Mouse (Mus musculus) stomach, embryonic 15.5 days (tissue): ENCODE data around the gene Cdh4. TPM values are rescaled to one million over a fixed set of nuclear protein-coding genes. Genes with fewer than 3 reads are reported as not detected.

Experiments used
- ATAC-seq: fragments of 200-750 bp; cut with Nextera tagmentation; 2 replicates; pipeline ENCODE4 v1.8.0; 2017; ENCODE audit warnings: low read depth, moderate number of reproducible peaks, moderate TSS enrichment; ENCODE audit not compliant: insufficient read depth, low FRiP score
- H3K27ac ChIP-seq: fragments of 300-500 bp; sonication (generic); 2 replicates; pipeline ENCODE4 v1.5.1; 2015; ENCODE audit warnings: mild to moderate bottlenecking, inconsistent platforms
- H3K27me3 ChIP-seq: fragments of 300-500 bp; sonication (generic); replicated peaks from 2 replicates; pipeline ENCODE4 v1.6.1; 2015; ENCODE audit warnings: inconsistent platforms
- H3K36me3 ChIP-seq: fragments of 300-500 bp; sonication (generic); 2 replicates; pipeline ENCODE4 v1.6.1; 2015; ENCODE audit warnings: inconsistent platforms
- H3K4me1 ChIP-seq: fragments of 300-500 bp; sonication (generic); 2 replicates; pipeline ENCODE4 v1.6.1; 2015; ENCODE audit warnings: inconsistent platforms
- H3K4me2 ChIP-seq: fragments of 300-500 bp; sonication (generic); 2 replicates; pipeline ENCODE4 v1.6.1; 2015; ENCODE audit warnings: mild to moderate bottlenecking, inconsistent platforms
- H3K4me3 ChIP-seq: fragments of 300-500 bp; sonication (generic); replicated peaks from 2 replicates; pipeline ENCODE4 v1.5.1; 2015; ENCODE audit warnings: inconsistent platforms
- H3K9ac ChIP-seq: fragments of 300-500 bp; sonication (generic); 2 replicates; pipeline ENCODE4 v1.6.1; 2015; ENCODE audit warnings: inconsistent platforms
- H3K9me3 ChIP-seq: fragments of 300-500 bp; sonication (generic); 2 replicates; pipeline ENCODE4 v1.6.1; 2016; ENCODE audit warnings: inconsistent platforms
- WGBS: fragments of 180-500 bp; shearing (Covaris S2); methylation state at CpG from one replicate; pipeline ENCODE4 v1.1.7; 2015; 5-methylcytosine and 5-hydroxymethylcytosine counted together
- polyA plus RNA-seq: library from polyadenylated mRNA; unstranded; fragments of >200 nt; fragmentation: Nextera tagmentation; extraction: Ambion mirVana; gene quantifications from 2 replicates; pipeline ENCODE4 v1.2.1, GENCODE M21; 2015

Gene Cdh4
- polyA plus RNA-seq, 1 experiment from 2014 or later, result 3.6 TPM

DNA sequence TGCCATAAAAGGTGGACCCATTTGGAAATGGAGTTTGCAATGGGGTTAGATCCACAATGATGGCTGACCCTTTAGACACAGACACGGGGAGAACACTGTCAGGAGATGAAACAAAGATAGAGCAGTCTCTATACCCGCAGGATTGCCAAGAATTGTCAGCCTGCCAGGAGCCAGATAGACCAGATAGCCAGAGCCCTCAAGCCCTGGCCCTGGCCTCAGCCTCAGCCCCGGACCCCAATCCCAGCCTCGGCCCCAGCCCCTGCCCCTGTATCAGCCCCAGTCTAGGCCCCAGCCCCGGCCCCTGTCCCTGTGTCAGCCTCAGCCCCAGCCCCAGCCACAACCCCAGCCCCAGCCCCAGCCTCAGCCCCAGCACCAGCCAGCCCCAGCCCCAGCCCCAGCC, 345.6 kb downstream of the Cdh4 start:
- Histone ChIP-seq H3K4me1 (no peaks in the 10 kb centered on the region), H3K9me3 (no peaks in the 10 kb centered on the region), H3K4me2 (no peak overlapping the region), H3K27me3 (no peaks in the 10 kb centered on the region), H3K9ac (no peak overlapping the region), H3K27ac (no peak overlapping the region), H3K36me3 (no peaks in the 10 kb centered on the region), H3K4me3 (no peak overlapping the region)
- WGBS, result 77% methylated on average over 5 of the region's 5 CpGs
- no peak for ATAC-seq

DNA sequence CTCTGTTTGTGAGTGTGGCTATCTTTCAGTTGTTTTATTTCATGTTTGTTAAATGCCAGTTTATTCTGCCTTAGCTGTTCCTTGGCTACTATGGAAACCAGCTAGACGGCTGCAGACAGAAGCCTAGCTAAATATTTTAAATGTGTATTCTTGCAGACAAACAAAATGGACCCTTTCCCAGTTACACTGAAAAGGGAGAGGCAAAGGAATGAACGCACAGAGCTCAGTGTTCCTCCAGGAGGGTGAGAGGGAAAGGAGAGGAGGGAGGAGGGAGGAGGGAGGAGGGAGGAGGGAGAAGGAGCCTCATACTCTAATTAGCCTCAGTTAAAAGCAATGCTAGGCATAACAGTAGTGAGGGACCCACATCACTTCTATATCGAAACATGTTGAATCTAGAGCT, 348.5 kb downstream of the Cdh4 start:
- Histone ChIP-seq H3K27ac (no peak overlapping the region), H3K27me3 (no peaks in the 10 kb centered on the region), H3K9ac (no peak overlapping the region), H3K4me3 (no peak overlapping the region), H3K4me2 (no peak overlapping the region), H3K9me3 (no peaks in the 10 kb centered on the region), H3K36me3 (no peaks in the 10 kb centered on the region), H3K4me1 (no peaks in the 10 kb centered on the region)
- no peak for ATAC-seq
- 52% methylated on average over 3 of the region's 3 CpGs for WGBS

DNA sequence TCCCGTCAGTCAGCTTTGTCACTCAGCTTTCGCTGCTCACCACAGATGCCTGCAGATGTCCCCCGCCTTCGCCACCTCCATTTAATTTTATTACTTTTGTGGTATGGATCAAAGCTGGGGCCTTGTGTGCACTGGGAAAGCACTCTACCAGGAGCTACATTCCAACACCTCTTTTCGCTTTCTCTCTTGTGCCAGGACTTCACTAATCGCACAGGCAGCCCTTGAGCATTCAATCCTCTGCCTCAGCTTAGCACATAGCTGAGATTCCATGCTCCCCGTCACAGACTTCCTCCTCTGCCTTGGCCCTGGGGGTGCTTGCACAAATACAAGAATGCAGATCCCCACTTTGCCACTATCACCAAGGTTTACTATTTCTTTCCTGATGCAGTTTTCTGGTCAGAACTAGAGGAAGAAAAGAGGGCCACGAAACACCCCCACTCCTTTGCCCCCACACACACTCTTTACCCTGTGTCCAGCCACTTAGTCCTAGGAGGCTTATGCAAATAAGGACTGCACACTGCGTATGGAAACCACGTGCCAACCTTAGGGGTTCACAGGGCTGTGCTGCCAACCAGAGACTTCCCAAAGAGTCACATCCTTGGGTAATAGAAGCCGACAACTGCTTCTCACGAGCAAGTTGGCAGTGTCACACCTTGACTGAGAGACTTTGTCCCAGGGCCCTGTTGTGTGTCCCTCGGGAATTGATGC, 350.3 kb downstream of the Cdh4 start:
- H3K4me2 ChIP-seq, result no peak overlapping the region
- no peaks in the 10 kb centered on the region for H3K4me1 ChIP-seq
- no peak overlapping the region for H3K4me3 ChIP-seq
- ATAC-seq, result no peak
- no peaks in the 10 kb centered on the region for H3K27me3 ChIP-seq
- no peaks in the 10 kb centered on the region for H3K9me3 ChIP-seq
- no peak overlapping the region for H3K27ac ChIP-seq
- no peaks in the 10 kb centered on the region for H3K36me3 ChIP-seq
- no peak overlapping the region for H3K9ac ChIP-seq
- 54% methylated on average over 13 of the region's 13 CpGs for WGBS

DNA sequence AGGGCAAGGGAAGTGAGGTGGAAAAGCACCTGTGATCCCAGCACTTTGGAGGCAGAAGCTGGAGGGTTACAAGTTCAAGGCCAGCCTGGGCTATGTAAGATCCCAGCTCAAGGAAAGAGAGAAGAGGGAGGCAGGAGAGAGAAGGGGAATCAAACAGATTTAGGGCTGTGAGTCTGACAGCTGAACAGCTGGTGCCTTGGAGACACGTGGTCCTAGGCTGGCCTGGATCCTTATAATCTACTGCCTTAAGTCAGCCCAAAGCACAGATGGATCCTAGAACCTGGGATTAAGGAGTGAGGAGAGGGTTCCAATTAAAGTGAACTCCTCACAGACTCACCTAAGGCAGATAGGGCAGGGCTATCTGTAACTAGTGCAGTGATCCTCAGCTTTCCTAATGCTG, 352.1 kb downstream of the Cdh4 start:
- Histone ChIP-seq H3K4me1 (no peaks in the 10 kb centered on the region), H3K36me3 (no peaks in the 10 kb centered on the region), H3K9ac (no peak overlapping the region), H3K9me3 (no peaks in the 10 kb centered on the region), H3K27me3 (no peaks in the 10 kb centered on the region), H3K27ac (no peak overlapping the region), H3K4me2 (no peak overlapping the region), H3K4me3 (no peak overlapping the region)
- WGBS, result 46% methylated on average over 1 of the region's 1 CpGs
- ATAC-seq, result no peak

DNA sequence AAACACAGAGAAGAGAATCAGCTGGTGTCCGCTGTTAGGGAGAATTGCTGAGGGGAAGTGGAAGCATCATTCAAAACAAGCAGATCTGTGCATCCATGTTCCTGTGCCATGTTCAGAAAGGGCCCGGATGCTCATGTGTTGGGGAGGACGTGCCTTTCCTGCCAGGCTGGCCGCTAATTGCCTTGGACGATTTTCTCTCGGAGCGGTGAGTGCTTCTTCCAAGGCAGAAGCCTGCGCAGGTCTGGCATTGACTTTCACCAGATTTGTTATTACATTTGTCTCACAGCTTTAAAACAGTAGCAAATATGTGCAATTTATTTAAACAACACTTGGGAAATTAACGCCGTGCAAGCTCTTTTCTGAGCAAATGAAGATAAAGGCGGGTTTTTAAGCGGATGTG, 353.2 kb downstream of the Cdh4 start:
- H3K27me3 ChIP-seq, result no peaks in the 10 kb centered on the region
- no peak for ATAC-seq
- no peaks in the 10 kb centered on the region for H3K9me3 ChIP-seq
- H3K4me3 ChIP-seq, result no peak overlapping the region
- WGBS, result 66% methylated on average over 12 of the region's 12 CpGs
- no peaks in the 10 kb centered on the region for H3K36me3 ChIP-seq
- H3K9ac ChIP-seq, result no peak overlapping the region
- H3K4me1 ChIP-seq, result 0 out of 2 replicates have a peak, but pooled peaks cover 3% of the 10 kb centered on the region
- H3K4me2 ChIP-seq, result no peak overlapping the region
- H3K27ac ChIP-seq, result no peak overlapping the region

- no peaks in the 10 kb centered on the region for H3K27me3 ChIP-seq
- 77% methylated on average over 19 of the region's 19 CpGs for WGBS
These were observed 357.8 kb downstream of the Cdh4 start for GRCm38 (mm10) chr2:179799906-179800532.

GRCm38 (mm10) chr2:179801042-179801441, 358.8 kb downstream of the Cdh4 start:
- Histone ChIP-seq H3K4me2 (no peak overlapping the region), H3K9me3 (no peaks in the 10 kb centered on the region), H3K27me3 (no peaks in the 10 kb centered on the region), H3K9ac (no peak overlapping the region), H3K36me3 (no peaks in the 10 kb centered on the region), H3K4me3 (no peak overlapping the region), H3K4me1 (0 out of 2 replicates have a peak, but pooled peaks cover 3% of the 10 kb centered on the region), H3K27ac (no peak overlapping the region)
- no peak for ATAC-seq
- WGBS, result 82% methylated on average over 7 of the region's 7 CpGs

More at GRCm38 (mm10) chr2:179799906-179800532, 357.8 kb downstream of the Cdh4 start:
- Histone ChIP-seq H3K27ac (no peak overlapping the region), H3K4me2 (no peak overlapping the region), H3K36me3 (no peaks in the 10 kb centered on the region), H3K4me1 (0 out of 2 replicates have a peak, but pooled peaks cover 3% of the 10 kb centered on the region), H3K9ac (no peak overlapping the region), H3K4me3 (no peak overlapping the region), H3K9me3 (no peaks in the 10 kb centered on the region)
- ATAC-seq, result no peak

DNA sequence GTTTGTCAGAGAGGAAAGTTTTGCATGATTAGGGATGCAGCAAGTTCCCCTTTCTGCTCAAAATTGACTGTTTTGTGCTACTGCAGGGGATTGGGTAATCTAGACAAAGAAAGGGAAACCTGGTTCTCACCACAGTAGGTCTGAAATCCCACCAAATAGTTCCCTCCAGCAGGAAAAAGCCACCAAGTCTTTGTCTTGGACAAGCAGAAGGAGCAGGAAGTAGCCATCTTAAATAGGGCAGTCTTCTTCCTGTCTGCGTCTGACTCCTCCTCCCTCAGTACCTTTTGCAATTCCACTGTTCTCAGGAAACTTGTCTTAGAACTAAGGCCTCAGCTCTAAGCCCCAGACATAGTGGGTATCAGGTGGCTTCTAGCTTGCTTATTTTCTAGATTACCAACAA, 360.2 kb downstream of the Cdh4 start:
- no peaks in the 10 kb centered on the region for H3K27me3 ChIP-seq
- no peak for ATAC-seq
- no peak overlapping the region for H3K27ac ChIP-seq
- H3K4me3 ChIP-seq, result no peak overlapping the region
- no peak overlapping the region for H3K9ac ChIP-seq
- no peaks in the 10 kb centered on the region for H3K9me3 ChIP-seq
- H3K4me2 ChIP-seq, result no peak overlapping the region
- 0 out of 2 replicates have a peak, but pooled peaks cover 3% of the 10 kb centered on the region for H3K4me1 ChIP-seq
- H3K36me3 ChIP-seq, result no peaks in the 10 kb centered on the region
- WGBS, result 77% methylated on average over 1 of the region's 1 CpGs

DNA sequence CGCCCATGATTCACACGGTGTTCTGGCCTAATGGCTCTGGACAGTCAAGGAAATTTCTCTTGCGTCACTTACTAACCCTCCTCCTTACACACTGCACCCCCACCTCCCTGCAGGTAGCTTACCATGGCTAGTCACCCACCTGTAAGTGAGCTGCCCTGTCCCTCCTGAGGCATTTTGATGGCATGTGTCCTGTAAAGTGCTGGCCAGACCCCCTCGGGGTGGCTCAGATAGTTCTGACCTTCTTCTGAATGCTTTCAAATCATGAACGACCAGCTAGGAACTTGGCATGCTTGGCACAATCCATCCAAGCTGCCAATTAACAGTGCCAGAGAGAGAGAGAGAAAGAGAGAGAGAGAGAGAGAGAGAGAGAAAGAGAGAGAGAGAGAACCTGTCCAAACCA, 368.9 kb downstream of the Cdh4 start:
- Histone ChIP-seq H3K27me3 (no peaks in the 10 kb centered on the region), H3K9ac (no peak overlapping the region), H3K4me2 (no peak overlapping the region), H3K4me3 (no peak overlapping the region), H3K4me1 (no peaks in the 10 kb centered on the region), H3K9me3 (no peaks in the 10 kb centered on the region), H3K36me3 (no peaks in the 10 kb centered on the region), H3K27ac (no peak overlapping the region)
- ATAC-seq, result no peak
- WGBS, result 81% methylated on average over 5 of the region's 5 CpGs

DNA sequence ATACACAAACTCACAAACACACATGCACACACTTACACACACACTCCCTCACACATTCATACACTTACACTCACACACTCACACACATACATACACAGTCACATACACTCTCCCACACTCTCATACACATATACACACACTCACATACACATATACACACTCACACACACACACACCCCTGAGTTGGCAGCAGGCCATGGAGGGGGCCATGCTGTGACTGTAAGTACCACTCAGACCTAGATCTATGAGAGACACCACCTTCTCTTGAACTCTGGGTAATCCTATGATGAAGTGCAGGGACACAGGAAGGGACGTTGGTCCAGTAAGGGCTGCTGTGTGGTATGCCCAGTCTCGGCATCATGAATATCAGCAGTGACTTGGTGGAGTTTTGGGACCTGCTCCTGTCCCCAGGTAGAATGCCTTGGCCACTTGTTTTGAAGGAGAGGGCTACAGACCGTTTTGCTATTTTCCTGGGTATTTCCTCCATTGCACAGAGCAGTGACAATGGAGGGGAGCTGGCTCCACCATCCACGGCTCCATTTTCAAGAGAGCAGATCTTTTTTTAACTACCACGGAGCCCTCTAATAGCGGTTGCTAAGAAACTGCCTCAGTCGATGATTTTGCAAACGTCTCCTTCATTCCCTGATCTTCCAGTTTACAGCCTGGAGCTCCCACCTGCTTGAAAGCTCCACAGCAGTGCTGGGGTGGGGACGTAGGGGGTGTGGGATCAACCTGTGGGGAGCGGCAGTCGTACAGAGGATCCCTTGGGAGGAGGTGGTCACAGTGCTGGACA, 371.0 kb downstream of the Cdh4 start:
- Histone ChIP-seq H3K9me3 (no peaks in the 10 kb centered on the region), H3K36me3 (no peaks in the 10 kb centered on the region), H3K4me1 (no peaks in the 10 kb centered on the region), H3K27me3 (no peaks in the 10 kb centered on the region), H3K9ac (no peak overlapping the region), H3K4me2 (no peak overlapping the region), H3K27ac (no peak overlapping the region), H3K4me3 (no peak overlapping the region)
- ATAC-seq, result no peak
- WGBS, result 64% methylated on average over 11 of the region's 11 CpGs

DNA sequence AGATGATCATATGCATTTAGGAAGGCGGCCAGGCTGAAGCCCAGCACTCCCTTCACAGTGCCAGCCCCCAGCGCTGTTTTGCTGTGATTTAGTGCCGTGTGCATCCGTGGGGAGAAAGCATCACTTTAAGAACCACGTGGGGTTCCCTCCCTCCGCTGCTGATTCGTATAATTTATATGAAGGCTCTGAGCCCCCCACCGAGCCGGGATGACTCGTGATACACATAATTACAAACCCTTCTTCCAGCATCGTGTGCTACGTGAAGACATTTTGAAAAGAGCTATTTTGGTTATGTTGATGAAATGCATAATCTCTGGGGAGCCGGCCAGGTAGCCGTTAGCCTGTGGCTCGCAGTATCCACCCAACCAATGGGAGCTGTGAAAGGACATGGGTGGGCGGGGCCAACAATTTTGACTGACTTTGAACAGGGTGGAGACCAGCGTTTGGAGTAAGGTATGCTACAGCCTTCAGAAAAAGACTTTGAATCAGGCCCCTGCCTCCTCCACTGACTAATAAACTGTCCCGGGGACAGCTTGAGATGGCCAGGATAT, 382.6 kb downstream of the Cdh4 start:
- Histone ChIP-seq H3K9ac (no peak overlapping the region), H3K36me3 (no peaks in the 10 kb centered on the region), H3K4me1 (no peaks in the 10 kb centered on the region), H3K27me3 (no peaks in the 10 kb centered on the region), H3K9me3 (no peaks in the 10 kb centered on the region), H3K4me3 (no peak overlapping the region), H3K4me2 (no peak overlapping the region), H3K27ac (no peak overlapping the region)
- WGBS, result 31% methylated on average over 18 of the region's 18 CpGs
- ATAC-seq, result no peak

- ATAC-seq, result no peak
- Histone ChIP-seq H3K36me3 (no peaks in the 10 kb centered on the region), H3K9me3 (no peaks in the 10 kb centered on the region), H3K27me3 (no peaks in the 10 kb centered on the region), H3K4me3 (no peak overlapping the region), H3K4me1 (no peaks in the 10 kb centered on the region), H3K9ac (no peak overlapping the region), H3K4me2 (no peak overlapping the region), H3K27ac (no peak overlapping the region)
- WGBS, result 86% methylated on average over 6 of the region's 6 CpGs
These were observed 386.7 kb downstream of the Cdh4 start for GRCm38 (mm10) chr2:179828968-179829367.
